Mouse (Mus musculus): ENCODE measurements around the gene Irx5. TPM values are rescaled to one million over a fixed set of nuclear protein-coding genes. Genes with fewer than 3 reads are reported as not detected.

Irx5 gene
- total RNA-seq, 1 experiment: 1.5 TPM

DNA sequence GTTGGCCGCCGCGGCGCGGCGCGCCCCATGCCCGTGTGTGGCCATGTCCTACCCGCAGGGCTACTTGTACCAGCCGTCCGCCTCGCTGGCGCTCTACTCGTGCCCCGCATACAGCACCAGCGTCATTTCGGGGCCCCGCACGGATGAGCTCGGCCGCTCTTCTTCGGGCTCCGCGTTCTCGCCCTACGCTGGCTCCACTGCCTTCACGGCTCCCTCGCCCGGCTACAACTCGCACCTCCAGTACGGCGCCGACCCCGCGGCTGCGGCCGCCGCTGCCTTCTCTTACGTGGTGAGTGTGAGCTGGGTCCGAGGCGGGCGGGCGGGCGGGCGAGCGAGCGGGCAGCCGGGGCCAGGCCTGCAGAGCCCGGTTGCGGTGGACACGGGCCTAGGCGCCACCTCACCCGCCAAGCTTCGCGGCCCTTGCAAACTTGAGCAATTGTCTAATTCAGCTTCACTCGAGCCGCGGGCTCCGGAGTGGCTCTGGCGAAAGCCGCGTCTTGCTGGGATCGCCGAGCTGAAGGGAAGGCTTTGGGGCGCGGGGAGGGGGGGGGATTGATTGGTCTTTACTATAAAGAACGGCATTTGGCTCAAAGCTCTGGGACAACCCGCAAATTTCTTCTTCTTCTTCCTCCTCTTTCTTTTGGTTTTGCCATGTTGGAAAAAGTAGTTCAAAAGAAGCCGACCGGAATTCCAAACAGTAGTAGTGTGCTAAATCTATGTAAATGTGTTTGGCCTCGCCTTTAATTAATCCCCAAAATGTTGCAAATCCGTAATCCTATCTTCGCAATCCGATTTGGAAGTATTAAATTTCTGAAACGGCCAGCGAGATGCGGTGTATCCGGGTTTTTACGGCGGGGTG is 945 bp downstream of the Irx5 start:
- no peak for DNase-seq (ENCODE audit: low read depth, low spot score)
- peaks cover 0 to 4% of the 10 kb centered on the region in 2 experiments; a peak in 2 of 4 replicates for H3K4me1 ChIP-seq (ENCODE audit: control insufficient read depth in 2 of 2, insufficient read depth in 2 of 2, low read length in 2 of 2, poor library complexity in 1 of 2)
- in situ Hi-C loops (cut with MboI; ENCODE audit: low sequenced_read_pairs in 2 of 2, unreplicated experiment in 2 of 2): loop anchor here (10.0 to 25.0 kb wide), 2 partner anchors 224 to 821 kb away; no protein-coding TSS in a partner anchor
- no peaks in the 10 kb centered on the region for H3K9me3 ChIP-seq (ENCODE audit: control insufficient read depth, insufficient read depth, low read depth, low read length)
- no peak overlapping the region for H3K27ac ChIP-seq (ENCODE audit: insufficient read depth, low read depth, low read length, poor library complexity, severe bottlenecking)
- peak overlapping the region; percentile 44 for H3K9ac ChIP-seq (ENCODE audit: insufficient read depth, low read depth, low read length, poor library complexity, severe bottlenecking)
- H3K4me3 ChIP-seq (ENCODE audit: insufficient read depth in 1 of 2, low read depth in 1 of 2, low read length in 2 of 2, poor library complexity in 1 of 2, severe bottlenecking in 1 of 2): peak overlapping the region; percentile 64 to 84; a peak in 3 of 4 replicates
- H3K36me3 ChIP-seq (ENCODE audit: control insufficient read depth, insufficient read depth, low read length, poor library complexity, severe bottlenecking): no peaks in the 10 kb centered on the region
- TF ChIP-seq MAFK (IDR thresholded peaks at IDR 0.05; ENCODE audit: insufficient read depth, low read depth, low read length): no peak
- TF ChIP-seq CHD2 (IDR thresholded peaks at IDR 0.05; ENCODE audit: low read depth, low read length): no peak
- no peak for TF ChIP-seq HCFC1 (IDR thresholded peaks at IDR 0.05; ENCODE audit: borderline replicate concordance, insufficient read depth, low read length)
- TF ChIP-seq ZNF384 (IDR thresholded peaks at IDR 0.05; ENCODE audit: low read depth, low read length): no peak
- no peak for TF ChIP-seq ZC3H11A (IDR thresholded peaks at IDR 0.05; ENCODE audit: borderline replicate concordance, low read depth, low read length)

DNA sequence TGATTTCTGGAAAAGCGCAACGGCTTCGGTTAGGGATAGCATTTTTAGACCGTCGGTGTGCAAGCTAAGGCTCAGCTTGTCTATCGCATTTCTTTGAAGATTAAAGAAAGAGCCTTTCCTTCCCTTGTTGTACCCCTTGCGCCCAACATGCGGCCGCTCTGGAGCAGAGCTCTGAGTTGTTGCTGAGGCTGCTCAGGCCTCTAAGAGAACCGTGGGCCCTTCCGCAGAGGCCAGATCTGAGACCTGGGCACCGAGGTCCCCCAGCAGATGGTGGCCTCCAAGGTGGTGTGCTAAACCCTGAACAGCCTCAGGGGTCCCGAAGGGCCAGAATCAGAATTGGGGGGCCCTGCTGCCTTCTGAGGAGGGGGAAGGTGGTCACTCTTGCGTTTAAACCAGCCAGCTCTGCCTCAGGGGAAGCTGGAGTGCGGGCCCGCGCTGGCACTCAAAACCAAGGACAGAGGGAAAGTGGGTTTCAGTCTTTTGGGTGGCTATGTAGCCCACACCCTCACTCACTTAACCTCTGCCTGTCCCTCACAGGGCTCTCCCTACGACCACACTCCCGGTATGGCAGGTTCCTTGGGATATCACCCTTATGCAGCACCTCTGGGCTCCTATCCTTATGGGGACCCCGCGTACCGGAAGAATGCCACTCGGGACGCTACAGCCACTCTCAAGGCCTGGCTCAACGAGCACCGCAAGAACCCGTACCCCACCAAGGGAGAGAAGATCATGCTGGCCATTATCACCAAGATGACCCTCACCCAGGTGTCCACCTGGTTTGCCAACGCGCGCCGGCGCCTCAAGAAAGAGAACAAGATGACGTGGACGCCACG is 1.8 kb downstream of the Irx5 start:
- no peaks in the 10 kb centered on the region for H3K36me3 ChIP-seq (ENCODE audit: control insufficient read depth, insufficient read depth, low read length, poor library complexity, severe bottlenecking)
- no peak overlapping the region for H3K27ac ChIP-seq (ENCODE audit: insufficient read depth, low read depth, low read length, poor library complexity, severe bottlenecking)
- in situ Hi-C loops (cut with MboI; ENCODE audit: low sequenced_read_pairs in 2 of 2, unreplicated experiment in 2 of 2): loop anchor here (10.0 to 25.0 kb wide), 2 partner anchors 224 to 822 kb away; no protein-coding TSS in a partner anchor
- TF ChIP-seq CHD2 (IDR thresholded peaks at IDR 0.05; ENCODE audit: low read depth, low read length) (no peak), ZC3H11A (IDR thresholded peaks at IDR 0.05; ENCODE audit: borderline replicate concordance, low read depth, low read length) (no peak), MAFK (IDR thresholded peaks at IDR 0.05; ENCODE audit: insufficient read depth, low read depth, low read length) (no peak), ZNF384 (IDR thresholded peaks at IDR 0.05; ENCODE audit: low read depth, low read length) (no peak), HCFC1 (IDR thresholded peaks at IDR 0.05; ENCODE audit: borderline replicate concordance, insufficient read depth, low read length) (no peak)
- no peak overlapping the region for H3K4me3 ChIP-seq (ENCODE audit: insufficient read depth in 1 of 2, low read depth in 1 of 2, low read length in 2 of 2, poor library complexity in 1 of 2, severe bottlenecking in 1 of 2)
- H3K9ac ChIP-seq (ENCODE audit: insufficient read depth, low read depth, low read length, poor library complexity, severe bottlenecking): no peak overlapping the region
- H3K9me3 ChIP-seq (ENCODE audit: control insufficient read depth, insufficient read depth, low read depth, low read length): no peaks in the 10 kb centered on the region
- peaks cover 0 to 4% of the 10 kb centered on the region in 2 experiments; a peak in 2 of 4 replicates for H3K4me1 ChIP-seq (ENCODE audit: control insufficient read depth in 2 of 2, insufficient read depth in 2 of 2, low read length in 2 of 2, poor library complexity in 1 of 2)
- DNase-seq (ENCODE audit: low read depth, low spot score): no peak

DNA sequence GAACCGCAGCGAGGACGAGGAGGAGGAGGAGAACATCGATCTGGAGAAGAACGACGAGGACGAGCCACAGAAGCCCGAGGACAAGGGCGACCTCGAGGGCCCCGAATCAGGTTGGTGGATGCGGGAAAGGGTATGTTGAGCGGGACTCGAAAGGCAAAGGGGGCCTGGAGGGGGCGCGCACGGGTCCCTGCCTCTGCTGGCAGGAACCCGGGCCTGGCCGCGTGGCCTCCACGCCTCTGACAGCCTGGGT is 2.3 kb downstream of the Irx5 start:
- Histone ChIP-seq H3K4me3 (ENCODE audit: insufficient read depth in 1 of 2, low read depth in 1 of 2, low read length in 2 of 2, poor library complexity in 1 of 2, severe bottlenecking in 1 of 2) (peak overlapping the region; percentile 34 to 36; a peak in 2 of 4 replicates), H3K9ac (ENCODE audit: insufficient read depth, low read depth, low read length, poor library complexity, severe bottlenecking) (no peak overlapping the region), H3K36me3 (ENCODE audit: control insufficient read depth, insufficient read depth, low read length, poor library complexity, severe bottlenecking) (no peaks in the 10 kb centered on the region), H3K9me3 (ENCODE audit: control insufficient read depth, insufficient read depth, low read depth, low read length) (no peaks in the 10 kb centered on the region), H3K27ac (ENCODE audit: insufficient read depth, low read depth, low read length, poor library complexity, severe bottlenecking) (no peak overlapping the region), H3K4me1 (ENCODE audit: control insufficient read depth in 2 of 2, insufficient read depth in 2 of 2, low read length in 2 of 2, poor library complexity in 1 of 2) (peaks cover 0 to 4% of the 10 kb centered on the region in 2 experiments; a peak in 2 of 4 replicates)
- DNase-seq (ENCODE audit: low read depth, low spot score): no peak
- TF ChIP-seq HCFC1 (IDR thresholded peaks at IDR 0.05; ENCODE audit: borderline replicate concordance, insufficient read depth, low read length): no peak
- no peak for TF ChIP-seq ZC3H11A (IDR thresholded peaks at IDR 0.05; ENCODE audit: borderline replicate concordance, low read depth, low read length)
- TF ChIP-seq ZNF384 (IDR thresholded peaks at IDR 0.05; ENCODE audit: low read depth, low read length): no peak
- no peak for TF ChIP-seq CHD2 (IDR thresholded peaks at IDR 0.05; ENCODE audit: low read depth, low read length)
- no peak for TF ChIP-seq MAFK (IDR thresholded peaks at IDR 0.05; ENCODE audit: insufficient read depth, low read depth, low read length)
- in situ Hi-C loops (cut with MboI; ENCODE audit: low sequenced_read_pairs in 2 of 2, unreplicated experiment in 2 of 2): loop anchor here (5.0 to 25.0 kb wide), 3 partner anchors 225 to 822 kb away; partner anchors contain the start of gene Irx3 (in 1 of the 2)

DNA sequence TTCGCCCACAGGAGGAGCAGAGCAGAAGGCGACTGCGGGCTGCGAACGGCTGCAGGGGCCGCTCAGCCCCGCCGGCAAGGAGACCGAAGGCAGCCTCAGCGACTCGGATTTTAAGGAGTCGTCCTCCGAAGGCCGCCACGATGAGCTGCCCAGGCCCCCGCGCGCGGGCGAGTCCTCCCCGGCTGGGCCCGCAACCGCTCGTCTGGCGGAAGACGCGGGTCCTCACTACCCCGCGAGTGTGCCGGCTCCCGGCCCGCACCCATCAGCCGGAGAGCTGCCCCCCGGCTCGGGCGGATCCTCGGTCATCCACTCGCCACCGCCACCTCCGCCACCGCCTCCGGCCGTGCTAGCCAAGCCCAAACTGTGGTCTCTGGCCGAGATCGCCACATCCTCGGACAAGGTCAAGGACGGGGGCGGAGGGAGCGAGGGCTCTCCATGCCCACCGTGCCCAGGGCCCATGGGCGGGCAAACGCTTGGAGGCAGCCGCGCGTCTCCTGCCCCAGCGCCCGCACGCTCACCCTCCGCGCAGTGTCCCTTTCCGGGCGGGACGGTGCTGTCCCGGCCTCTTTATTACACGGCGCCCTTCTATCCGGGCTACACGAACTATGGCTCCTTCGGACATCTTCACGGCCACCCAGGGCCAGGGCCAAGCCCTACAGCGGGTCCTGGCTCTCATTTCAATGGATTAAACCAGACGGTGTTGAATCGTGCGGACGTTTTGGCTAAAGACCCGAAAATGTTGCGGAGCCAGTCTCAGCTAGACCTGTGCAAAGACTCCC is 2.8 kb downstream of the Irx5 start:
- in situ Hi-C loops (cut with MboI; ENCODE audit: low sequenced_read_pairs in 2 of 2, unreplicated experiment in 2 of 2): loop anchor here in 1 of 2 experiments (5.0 to 25.0 kb wide), 2 partner anchors 558 to 823 kb away; partner anchors contain the start of gene Irx3
- Histone ChIP-seq H3K27ac (ENCODE audit: insufficient read depth, low read depth, low read length, poor library complexity, severe bottlenecking) (no peak overlapping the region), H3K9me3 (ENCODE audit: control insufficient read depth, insufficient read depth, low read depth, low read length) (no peaks in the 10 kb centered on the region), H3K9ac (ENCODE audit: insufficient read depth, low read depth, low read length, poor library complexity, severe bottlenecking) (no peak overlapping the region), H3K36me3 (ENCODE audit: control insufficient read depth, insufficient read depth, low read length, poor library complexity, severe bottlenecking) (no peaks in the 10 kb centered on the region), H3K4me3 (ENCODE audit: insufficient read depth in 1 of 2, low read depth in 1 of 2, low read length in 2 of 2, poor library complexity in 1 of 2, severe bottlenecking in 1 of 2) (peak overlapping the region; percentile 34 to 36; a peak in 2 of 4 replicates), H3K4me1 (ENCODE audit: control insufficient read depth in 2 of 2, insufficient read depth in 2 of 2, low read length in 2 of 2, poor library complexity in 1 of 2) (peaks cover 0 to 4% of the 10 kb centered on the region in 2 experiments; a peak in 2 of 4 replicates)
- DNase-seq (ENCODE audit: low read depth, low spot score): no peak
- no peak for TF ChIP-seq MAFK (IDR thresholded peaks at IDR 0.05; ENCODE audit: insufficient read depth, low read depth, low read length)
- no peak for TF ChIP-seq CHD2 (IDR thresholded peaks at IDR 0.05; ENCODE audit: low read depth, low read length)
- no peak for TF ChIP-seq ZC3H11A (IDR thresholded peaks at IDR 0.05; ENCODE audit: borderline replicate concordance, low read depth, low read length)
- TF ChIP-seq ZNF384 (IDR thresholded peaks at IDR 0.05; ENCODE audit: low read depth, low read length): no peak
- no peak for TF ChIP-seq HCFC1 (IDR thresholded peaks at IDR 0.05; ENCODE audit: borderline replicate concordance, insufficient read depth, low read length)
